Mouse (Mus musculus) megakaryocyte, embryonic 14.5 days (primary cell): Measurements from ENCODE around the gene Ppm1h.

Experiments used
- FLI1 ChIP-seq: IDR thresholded peaks from 2 replicates; pipeline ENCODE4 v1.6.1; 2012; ENCODE audit warnings: low read length, inconsistent platforms, mixed read lengths
- GATA1 ChIP-seq: IDR thresholded peaks from 3 replicates; pipeline ENCODE4 v1.6.1; 2012; ENCODE audit warnings: mixed read lengths, low read length, inconsistent platforms, borderline replicate concordance

- no peak for TF ChIP-seq GATA1
- no peak for TF ChIP-seq FLI1
These were observed 143.0 kb downstream of the Ppm1h start for GRCm38 (mm10) chr10:122821549-122821948.
